Mouse (Mus musculus): ENCODE data around the gene Prdx3. TPM values are rescaled to one million over a fixed set of nuclear protein-coding genes. Genes with fewer than 3 reads are reported as not detected.

Gene Prdx3
- polyA plus RNA-seq, 1 experiment, result 40.2 TPM

DNA sequence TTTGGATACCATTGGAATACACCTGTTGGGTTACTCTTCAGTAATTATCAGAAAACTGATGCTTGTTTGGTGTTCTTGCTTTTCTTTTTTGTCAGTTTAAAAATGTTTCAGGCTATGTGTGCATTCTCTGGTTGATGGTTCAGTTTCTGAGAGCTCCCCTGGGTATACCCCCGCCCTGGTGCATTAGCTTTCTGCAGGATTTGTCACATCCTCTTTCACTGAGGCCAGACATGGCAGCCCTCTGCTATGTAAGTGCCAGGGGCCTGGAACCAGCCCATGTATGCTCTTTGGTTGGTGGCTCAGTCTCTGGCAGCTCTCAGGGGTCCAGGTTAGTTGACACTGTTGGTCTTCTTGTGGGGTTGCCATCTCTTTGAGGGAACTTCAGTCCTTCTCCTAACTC is 29.6 kb upstream of the Prdx3 start:
- no peak overlapping the region for H3K27ac ChIP-seq (ENCODE audit: insufficient read depth, low read depth, low read length)
- 86% methylated on average over 1 of the region's 1 CpGs for WGBS
- no peaks in the 10 kb centered on the region for H3K4me1 ChIP-seq (ENCODE audit: control insufficient read depth, insufficient read depth, insufficient read length, low read length)
- H3K36me3 ChIP-seq (ENCODE audit: control insufficient read depth, insufficient read depth, low read length), result no peaks in the 10 kb centered on the region
- no peaks in the 10 kb centered on the region for H3K27me3 ChIP-seq (ENCODE audit: control insufficient read depth, insufficient read depth, low read length)
- TF ChIP-seq POLR2A (IDR thresholded peaks at IDR 0.05; ENCODE audit: low read depth, low read length) (no peak), CTCF (IDR thresholded peaks at IDR 0.05; ENCODE audit: extremely low read depth, insufficient read length, insufficient replicate concordance, low read depth, low read length) (no peak)
- H3K4me3 ChIP-seq (ENCODE audit: low read depth, low read length), result no peak overlapping the region

DNA sequence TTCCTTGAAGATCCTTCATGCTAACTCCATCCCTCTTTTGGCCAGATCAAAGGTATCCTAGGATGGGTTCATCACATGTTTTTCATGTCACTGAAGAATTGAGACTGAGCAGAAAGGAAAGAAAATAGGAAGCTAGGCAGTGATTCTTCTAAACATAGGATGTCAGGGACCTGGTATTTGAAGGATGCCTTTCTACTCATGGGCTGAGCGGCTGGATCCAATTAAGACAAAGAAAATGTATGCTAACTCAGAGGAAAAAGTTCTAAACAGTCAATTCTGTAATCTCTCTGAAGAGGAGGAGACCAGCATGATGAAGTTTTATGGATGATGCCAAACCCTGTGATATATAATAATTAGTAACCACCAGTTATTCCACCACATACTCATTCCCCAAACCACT is 28.8 kb upstream of the Prdx3 start:
- Histone ChIP-seq H3K4me1 (ENCODE audit: control insufficient read depth, insufficient read depth, insufficient read length, low read length) (no peaks in the 10 kb centered on the region), H3K27me3 (ENCODE audit: control insufficient read depth, insufficient read depth, low read length) (no peaks in the 10 kb centered on the region), H3K4me3 (ENCODE audit: low read depth, low read length) (no peak overlapping the region), H3K36me3 (ENCODE audit: control insufficient read depth, insufficient read depth, low read length) (no peaks in the 10 kb centered on the region), H3K27ac (ENCODE audit: insufficient read depth, low read depth, low read length) (no peak overlapping the region)
- 87% methylated on average over 1 of the region's 1 CpGs for WGBS
- no peak for TF ChIP-seq POLR2A (IDR thresholded peaks at IDR 0.05; ENCODE audit: low read depth, low read length)
- TF ChIP-seq CTCF (IDR thresholded peaks at IDR 0.05; ENCODE audit: extremely low read depth, insufficient read length, insufficient replicate concordance, low read depth, low read length), result no peak

DNA sequence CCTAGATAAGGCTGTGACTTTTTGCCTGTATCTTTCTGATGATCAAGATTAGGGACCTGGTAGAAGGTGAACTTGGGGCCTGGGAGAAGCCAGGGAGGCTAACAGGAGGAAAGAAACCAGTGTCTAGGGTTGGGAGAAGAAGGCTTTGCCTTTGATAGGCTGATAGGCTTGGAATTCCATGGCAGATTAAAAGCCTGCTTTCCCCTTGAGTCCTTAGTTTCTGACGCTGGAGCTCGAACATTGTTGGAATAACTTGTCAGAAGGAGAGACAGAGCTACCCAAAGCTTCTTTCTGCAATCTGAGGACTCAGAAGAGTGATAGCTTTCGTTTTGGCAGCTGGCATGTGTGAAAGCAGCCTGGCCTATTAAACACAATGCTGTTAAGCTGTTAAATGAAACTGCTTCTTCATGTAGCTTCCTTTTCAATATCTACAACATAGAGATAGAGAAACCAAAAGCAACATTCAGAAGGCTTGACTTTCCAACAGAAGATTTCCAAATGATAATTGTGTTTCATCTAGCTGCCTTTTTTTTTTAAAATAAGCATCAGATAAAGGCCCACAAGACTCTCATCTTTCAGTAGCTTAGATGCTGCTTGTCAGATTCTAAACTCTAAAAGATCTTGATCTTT is 21.0 kb upstream of the Prdx3 start:
- no peaks in the 10 kb centered on the region for H3K27me3 ChIP-seq (ENCODE audit: control insufficient read depth, insufficient read depth, low read length)
- no peak overlapping the region for H3K4me3 ChIP-seq (ENCODE audit: low read depth, low read length)
- peaks cover 4% of the 10 kb centered on the region; the same call in 1 of the 2 replicates for H3K4me1 ChIP-seq (ENCODE audit: control insufficient read depth, insufficient read depth, insufficient read length, low read length)
- 34% methylated on average over 3 of the region's 3 CpGs for WGBS
- peak overlapping the region; percentile 60; the same call in 1 of the 2 replicates for H3K27ac ChIP-seq (ENCODE audit: insufficient read depth, low read depth, low read length)
- TF ChIP-seq POLR2A (IDR thresholded peaks at IDR 0.05; ENCODE audit: low read depth, low read length), result no peak
- H3K36me3 ChIP-seq (ENCODE audit: control insufficient read depth, insufficient read depth, low read length), result no peaks in the 10 kb centered on the region

DNA sequence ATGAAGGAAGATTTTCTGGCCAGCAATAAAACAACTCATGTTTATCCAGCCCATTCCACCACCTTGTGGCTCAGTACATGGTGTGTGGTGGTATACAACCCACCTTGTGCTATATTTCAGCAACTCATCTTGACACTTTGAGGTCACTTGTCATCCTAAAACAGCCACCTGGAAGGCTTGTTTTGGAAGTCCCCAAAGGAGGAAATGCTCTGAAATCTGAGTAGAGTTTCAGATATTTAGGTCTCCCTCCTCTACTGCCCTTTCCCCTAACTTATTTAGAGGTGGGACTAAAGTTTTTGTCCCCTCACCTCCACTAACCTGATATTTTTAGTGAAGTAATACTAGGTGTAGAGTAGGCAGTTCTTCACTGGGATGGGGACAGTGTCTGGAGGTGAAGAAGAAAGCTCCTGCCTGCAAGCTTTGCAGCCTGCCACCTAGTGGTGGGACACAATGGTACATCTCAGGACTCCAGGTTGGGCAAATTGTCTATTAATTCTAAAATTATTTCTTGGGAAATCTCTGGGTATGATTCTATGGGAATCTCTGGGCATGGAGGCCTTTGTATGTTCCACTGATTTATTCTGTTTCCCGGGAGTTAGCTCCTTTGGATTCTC is 17.7 kb upstream of the Prdx3 start:
- Histone ChIP-seq H3K27ac (ENCODE audit: insufficient read depth, low read depth, low read length) (no peak overlapping the region), H3K4me3 (ENCODE audit: low read depth, low read length) (no peak overlapping the region), H3K36me3 (ENCODE audit: control insufficient read depth, insufficient read depth, low read length) (no peaks in the 10 kb centered on the region), H3K27me3 (ENCODE audit: control insufficient read depth, insufficient read depth, low read length) (no peaks in the 10 kb centered on the region), H3K4me1 (ENCODE audit: control insufficient read depth, insufficient read depth, insufficient read length, low read length) (peaks cover 9% of the 10 kb centered on the region; the same call in 1 of the 2 replicates)
- WGBS, result 38% methylated on average over 1 of the region's 1 CpGs
- peak; percentile 93; the same call in 1 of the 2 replicates for TF ChIP-seq CTCF (IDR thresholded peaks at IDR 0.05; ENCODE audit: extremely low read depth, insufficient read length, insufficient replicate concordance, low read depth, low read length)
- TF ChIP-seq POLR2A (IDR thresholded peaks at IDR 0.05; ENCODE audit: low read depth, low read length), result no peak

DNA sequence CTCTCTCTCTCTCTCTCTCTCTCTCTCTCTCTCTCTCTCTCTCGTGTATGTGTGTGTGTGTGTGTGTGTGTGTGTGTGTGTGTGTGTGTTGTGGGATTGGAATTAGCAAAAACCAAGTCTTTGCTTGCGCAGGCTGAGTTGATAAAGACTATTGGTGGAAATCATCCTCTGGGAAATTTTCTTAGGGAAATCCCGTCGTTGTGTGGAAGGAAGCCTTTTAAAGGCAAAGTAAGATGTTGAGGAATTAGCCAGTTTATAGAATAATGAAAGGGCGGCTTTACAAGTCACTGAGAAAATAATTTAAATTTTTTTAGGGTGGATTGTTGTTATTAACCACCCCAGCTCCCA is 16.7 kb upstream of the Prdx3 start:
- 14% methylated on average over 4 of the region's 5 CpGs for WGBS
- Histone ChIP-seq H3K4me1 (ENCODE audit: control insufficient read depth, insufficient read depth, insufficient read length, low read length) (peaks cover 9% of the 10 kb centered on the region; the same call in 1 of the 2 replicates), H3K27me3 (ENCODE audit: control insufficient read depth, insufficient read depth, low read length) (no peaks in the 10 kb centered on the region), H3K27ac (ENCODE audit: insufficient read depth, low read depth, low read length) (0 out of 2 replicates have a peak overlapping the region, but pooled peaks have one; percentile 5), H3K4me3 (ENCODE audit: low read depth, low read length) (no peak overlapping the region), H3K36me3 (ENCODE audit: control insufficient read depth, insufficient read depth, low read length) (no peaks in the 10 kb centered on the region)
- TF ChIP-seq POLR2A (IDR thresholded peaks at IDR 0.05; ENCODE audit: low read depth, low read length), result no peak
- no peak for TF ChIP-seq CTCF (IDR thresholded peaks at IDR 0.05; ENCODE audit: extremely low read depth, insufficient read length, insufficient replicate concordance, low read depth, low read length)

DNA sequence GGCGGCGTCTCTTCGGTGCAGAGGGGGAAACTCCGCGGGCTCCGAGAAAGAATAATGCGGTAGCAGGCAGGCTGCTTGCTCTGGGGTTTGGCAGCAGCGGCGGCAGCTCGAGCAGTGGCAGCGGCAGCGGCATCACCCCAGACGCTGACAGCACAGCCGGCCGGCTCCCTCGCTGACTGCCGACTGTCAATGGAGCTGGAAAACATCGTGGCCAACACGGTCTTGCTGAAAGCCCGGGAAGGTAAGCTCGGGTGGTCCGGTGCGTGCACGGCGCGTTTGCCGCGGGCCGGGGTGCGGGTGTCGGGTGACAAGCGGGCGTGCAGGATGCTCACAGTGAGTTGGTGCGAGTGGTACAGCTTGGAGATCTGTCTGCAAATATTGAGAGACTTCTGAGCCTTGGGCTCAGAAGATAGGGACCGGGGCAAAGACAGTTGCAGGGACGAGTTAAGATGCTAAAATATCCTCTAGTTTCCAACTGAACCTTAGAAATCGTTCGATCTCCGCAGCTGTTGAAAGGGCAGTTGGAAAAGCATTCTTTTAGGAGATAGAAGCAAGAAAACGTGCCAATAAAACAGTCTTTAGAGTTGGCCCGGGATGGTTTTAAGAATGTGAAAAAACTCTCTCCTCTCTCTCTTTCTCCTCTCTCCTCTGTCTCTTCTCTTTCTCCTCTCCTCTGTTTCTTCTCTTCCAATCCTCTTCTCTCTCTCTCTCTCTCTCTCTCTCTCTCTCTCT is 16.2 kb upstream of the Prdx3 start:
- peak overlapping the region; percentile 77 for H3K4me3 ChIP-seq (ENCODE audit: low read depth, low read length)
- H3K36me3 ChIP-seq (ENCODE audit: control insufficient read depth, insufficient read depth, low read length), result no peaks in the 10 kb centered on the region
- H3K27ac ChIP-seq (ENCODE audit: insufficient read depth, low read depth, low read length), result peak overlapping the region; percentile 67
- peaks cover 8% of the 10 kb centered on the region; the same call in 1 of the 2 replicates for H3K4me1 ChIP-seq (ENCODE audit: control insufficient read depth, insufficient read depth, insufficient read length, low read length)
- H3K27me3 ChIP-seq (ENCODE audit: control insufficient read depth, insufficient read depth, low read length), result no peaks in the 10 kb centered on the region
- no peak for TF ChIP-seq POLR2A (IDR thresholded peaks at IDR 0.05; ENCODE audit: low read depth, low read length)
- TF ChIP-seq CTCF (IDR thresholded peaks at IDR 0.05; ENCODE audit: extremely low read depth, insufficient read length, insufficient replicate concordance, low read depth, low read length), result no peak
- WGBS, result under 1% methylated on average over 39 of the region's 41 CpGs

DNA sequence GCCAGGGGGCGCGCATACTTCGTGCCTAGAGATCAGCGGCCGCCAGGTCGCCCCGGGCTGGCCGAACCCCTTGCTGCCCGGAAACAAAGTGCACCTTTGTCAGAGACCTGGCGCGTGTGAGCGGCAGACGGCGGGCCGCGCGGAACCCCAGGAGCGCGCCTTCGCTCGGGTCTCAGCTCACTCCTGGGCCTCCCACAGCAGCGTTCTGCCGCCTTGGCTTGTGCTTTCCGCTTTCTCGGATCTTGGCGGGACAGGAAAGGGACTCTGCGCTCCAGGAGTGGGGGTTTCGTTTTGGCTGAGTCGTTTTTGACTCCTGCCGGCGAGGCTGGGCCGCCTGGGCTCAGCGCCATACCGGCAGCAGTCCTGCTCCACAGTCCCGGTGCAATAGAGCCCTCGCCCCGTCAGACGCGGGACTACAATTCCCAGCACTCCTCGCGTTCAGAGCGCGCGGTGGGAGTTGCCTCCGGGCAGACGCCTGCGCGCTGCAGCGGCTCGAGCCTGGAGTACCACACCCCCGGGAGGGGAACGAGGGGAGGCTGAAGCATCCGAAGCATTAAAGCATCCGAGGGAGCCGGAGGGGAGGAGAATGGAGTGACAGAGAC is 15.5 kb upstream of the Prdx3 start, which contains the start of gene Grk5:
Gene Grk5, plus strand, starts transcription at position 36 of the 602 bp plus-strand sequence.
- H3K27me3 ChIP-seq (ENCODE audit: control insufficient read depth, insufficient read depth, low read length), result no peaks in the 10 kb centered on the region
- under 1% methylated on average over 55 of the region's 55 CpGs for WGBS
- peaks cover 8% of the 10 kb centered on the region; the same call in 1 of the 2 replicates for H3K4me1 ChIP-seq (ENCODE audit: control insufficient read depth, insufficient read depth, insufficient read length, low read length)
- peak within 1 kb of the TSS; percentile 77 for H3K4me3 ChIP-seq (ENCODE audit: low read depth, low read length)
- TF ChIP-seq CTCF (IDR thresholded peaks at IDR 0.05; ENCODE audit: extremely low read depth, insufficient read length, insufficient replicate concordance, low read depth, low read length) (peak; percentile 91; the same call in 1 of the 2 replicates), POLR2A (IDR thresholded peaks at IDR 0.05; ENCODE audit: low read depth, low read length) (no peak; the same call in none of the 2 replicates)
- H3K36me3 ChIP-seq (ENCODE audit: control insufficient read depth, insufficient read depth, low read length), result no peaks in the 10 kb centered on the region
- peak within 1 kb of the TSS; percentile 99 for H3K27ac ChIP-seq (ENCODE audit: insufficient read depth, low read depth, low read length)

Measured in small intestine, adult 2 months (tissue).